Mouse (Mus musculus): ENCODE measurements around the gene Hdac4. TPM values are rescaled to one million over a fixed set of nuclear protein-coding genes. Genes with fewer than 3 reads are reported as not detected.

The Hdac4 gene
- polyA plus RNA-seq, 1 experiment from 2014 or later: 10.5 TPM

DNA sequence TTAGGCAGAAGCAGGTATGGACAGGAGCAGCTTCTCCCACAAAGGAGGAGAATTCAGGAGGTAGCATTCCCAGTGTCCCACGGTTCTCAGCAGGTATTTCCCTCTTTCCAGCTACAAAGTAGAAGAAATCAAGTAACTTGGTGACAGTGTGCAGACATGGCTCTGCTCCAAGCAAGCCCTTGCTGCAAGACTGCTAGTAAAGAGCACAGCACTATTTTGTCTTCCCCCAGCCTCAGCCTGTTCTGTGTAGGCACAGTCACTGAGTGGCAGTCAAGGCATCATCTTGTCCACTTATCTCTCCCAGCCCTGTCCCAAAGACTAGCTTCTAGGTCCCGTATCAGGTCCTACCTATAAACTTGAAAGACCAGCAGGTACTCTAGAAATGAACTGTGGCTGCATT, 86.9 kb downstream of the Hdac4 start:
- no peaks in the 10 kb centered on the region for H3K36me3 ChIP-seq
- no peak for ATAC-seq (replicated peaks; ENCODE audit: insufficient number of reproducible peaks, insufficient read depth, low FRiP score, low read depth)
- WGBS: 56% methylated on average over 2 of the region's 2 CpGs
- H3K9me3 ChIP-seq (replicated peaks): no peaks in the 10 kb centered on the region
- H3K4me3 ChIP-seq: no peak overlapping the region
- no peak overlapping the region for H3K27ac ChIP-seq
- H3K9ac ChIP-seq: no peak overlapping the region
- H3K27me3 ChIP-seq: no peaks in the 10 kb centered on the region
- no peak overlapping the region for H3K4me2 ChIP-seq
- peaks cover 24% of the 10 kb centered on the region for H3K4me1 ChIP-seq (replicated peaks)

DNA sequence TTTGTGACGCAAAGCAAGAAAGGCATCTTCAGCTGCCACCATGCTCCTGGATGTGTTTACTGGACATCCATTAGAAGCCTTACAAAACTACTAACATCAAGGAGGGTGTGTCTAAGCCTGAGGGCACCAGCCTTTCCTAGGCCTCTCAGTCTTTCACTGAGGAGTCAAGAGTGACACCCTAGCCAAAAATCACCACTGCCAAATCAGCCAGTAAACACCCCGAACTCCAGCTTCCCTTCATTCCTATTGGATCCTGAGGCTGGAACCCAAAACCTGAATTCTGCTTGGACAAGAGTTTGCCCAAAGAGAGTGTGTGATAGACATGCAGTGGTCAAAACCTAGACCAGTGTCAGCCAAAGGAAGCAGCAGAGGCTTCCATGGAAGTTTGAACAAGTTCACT, 87.5 kb downstream of the Hdac4 start:
- no peaks in the 10 kb centered on the region for H3K9me3 ChIP-seq (replicated peaks)
- H3K4me3 ChIP-seq: no peak overlapping the region
- no peaks in the 10 kb centered on the region for H3K27me3 ChIP-seq
- no peak overlapping the region for H3K27ac ChIP-seq
- no peak overlapping the region for H3K4me2 ChIP-seq
- 92% methylated on average over 2 of the region's 2 CpGs for WGBS
- H3K36me3 ChIP-seq: no peaks in the 10 kb centered on the region
- peaks cover 24% of the 10 kb centered on the region for H3K4me1 ChIP-seq (replicated peaks)
- ATAC-seq (replicated peaks; ENCODE audit: insufficient number of reproducible peaks, insufficient read depth, low FRiP score, low read depth): no peak
- H3K9ac ChIP-seq: no peak overlapping the region

DNA sequence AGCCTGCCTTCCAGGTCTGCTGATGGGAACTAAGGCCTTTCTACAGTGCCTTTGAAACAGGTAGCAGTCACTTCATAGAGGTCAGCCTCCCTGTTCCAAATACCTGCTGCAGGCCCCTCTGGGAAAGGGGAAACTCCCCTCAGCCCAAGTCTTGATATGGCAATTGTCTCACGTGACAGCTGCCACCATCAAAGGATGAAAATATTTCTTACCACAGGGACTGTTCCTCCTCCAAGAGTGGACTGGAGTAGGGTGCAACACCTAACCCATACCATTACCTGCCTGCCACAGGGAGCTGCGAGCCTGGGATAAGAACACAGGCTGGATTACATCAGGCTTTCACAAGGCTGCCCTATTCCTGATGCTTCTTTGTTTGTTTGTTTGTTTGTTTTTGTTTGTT, 88.0 kb downstream of the Hdac4 start:
- H3K36me3 ChIP-seq: no peaks in the 10 kb centered on the region
- no peaks in the 10 kb centered on the region for H3K27me3 ChIP-seq
- H3K9ac ChIP-seq: no peak overlapping the region
- no peak overlapping the region for H3K4me2 ChIP-seq
- H3K4me3 ChIP-seq: no peak overlapping the region
- no peaks in the 10 kb centered on the region for H3K9me3 ChIP-seq (replicated peaks)
- H3K27ac ChIP-seq: no peak overlapping the region
- 86% methylated on average over 2 of the region's 2 CpGs for WGBS
- peaks cover 20% of the 10 kb centered on the region for H3K4me1 ChIP-seq (replicated peaks)
- ATAC-seq (replicated peaks; ENCODE audit: insufficient number of reproducible peaks, insufficient read depth, low FRiP score, low read depth): no peak

DNA sequence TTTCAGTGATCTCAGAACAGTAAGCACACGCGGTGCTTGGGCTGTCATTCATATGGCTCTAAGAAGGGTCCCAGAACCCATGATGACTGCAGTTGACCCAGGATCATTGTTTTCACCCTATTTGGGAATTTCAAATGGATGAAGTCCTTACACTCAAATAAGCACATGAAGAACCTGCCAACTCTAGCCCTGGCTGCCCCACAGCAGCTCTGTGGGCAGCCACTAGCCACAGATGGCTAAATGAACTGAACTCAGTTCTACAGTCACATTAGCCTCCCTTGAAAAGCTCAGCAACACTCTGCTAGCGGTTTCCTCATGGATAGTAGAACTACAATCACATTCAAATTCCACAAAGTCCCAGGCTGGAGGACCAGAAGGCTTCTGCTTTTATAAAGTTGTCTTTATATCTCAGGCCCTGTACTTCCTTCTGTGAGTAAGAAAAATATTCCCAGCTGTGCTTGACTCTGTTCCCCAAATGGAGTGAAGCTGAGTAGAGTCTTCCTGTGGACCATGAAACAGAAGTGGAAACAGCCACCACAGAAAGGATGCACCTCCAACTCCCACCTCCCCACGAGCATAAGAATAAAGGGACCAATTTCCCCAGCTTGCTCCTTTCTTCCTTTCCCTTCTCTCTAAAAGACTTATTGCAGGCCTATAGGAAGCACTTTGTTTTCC, 88.9 kb downstream of the Hdac4 start:
- Histone ChIP-seq H3K4me3 (no peak overlapping the region), H3K27ac (no peak overlapping the region), H3K27me3 (no peaks in the 10 kb centered on the region), H3K36me3 (no peaks in the 10 kb centered on the region), H3K4me2 (no peak overlapping the region), H3K9me3 (replicated peaks) (no peaks in the 10 kb centered on the region), H3K4me1 (replicated peaks) (peaks cover 22% of the 10 kb centered on the region), H3K9ac (no peak overlapping the region)
- 85% methylated on average over 4 of the region's 4 CpGs for WGBS
- no peak for ATAC-seq (replicated peaks; ENCODE audit: insufficient number of reproducible peaks, insufficient read depth, low FRiP score, low read depth)

DNA sequence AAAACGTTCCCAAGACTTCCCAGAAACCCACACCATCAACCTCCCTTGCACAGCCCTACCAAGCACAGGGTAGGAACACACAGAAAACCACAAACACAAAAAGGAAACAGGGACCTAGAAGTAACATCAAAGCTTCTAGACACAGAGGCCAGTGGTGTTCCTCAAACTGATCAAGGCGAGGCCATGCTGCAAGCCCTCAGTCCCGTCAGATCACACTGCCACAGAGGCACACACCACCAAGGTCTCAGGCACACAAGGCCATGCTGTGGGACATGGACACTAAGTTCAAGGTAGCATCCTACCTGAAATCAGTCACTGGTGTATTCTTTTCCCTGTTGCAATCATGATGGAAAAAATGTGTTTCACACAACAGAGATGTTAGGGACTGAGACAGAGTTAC, 90.8 kb downstream of the Hdac4 start:
- H3K9ac ChIP-seq: no peak overlapping the region
- ATAC-seq (replicated peaks; ENCODE audit: insufficient number of reproducible peaks, insufficient read depth, low FRiP score, low read depth): no peak
- 75% methylated on average over 3 of the region's 3 CpGs for WGBS
- H3K4me1 ChIP-seq (replicated peaks): peaks cover 35% of the 10 kb centered on the region
- H3K4me2 ChIP-seq: no peak overlapping the region
- H3K27ac ChIP-seq: no peak overlapping the region
- H3K36me3 ChIP-seq: no peaks in the 10 kb centered on the region
- no peak overlapping the region for H3K4me3 ChIP-seq
- H3K27me3 ChIP-seq: no peaks in the 10 kb centered on the region
- no peaks in the 10 kb centered on the region for H3K9me3 ChIP-seq (replicated peaks)

DNA sequence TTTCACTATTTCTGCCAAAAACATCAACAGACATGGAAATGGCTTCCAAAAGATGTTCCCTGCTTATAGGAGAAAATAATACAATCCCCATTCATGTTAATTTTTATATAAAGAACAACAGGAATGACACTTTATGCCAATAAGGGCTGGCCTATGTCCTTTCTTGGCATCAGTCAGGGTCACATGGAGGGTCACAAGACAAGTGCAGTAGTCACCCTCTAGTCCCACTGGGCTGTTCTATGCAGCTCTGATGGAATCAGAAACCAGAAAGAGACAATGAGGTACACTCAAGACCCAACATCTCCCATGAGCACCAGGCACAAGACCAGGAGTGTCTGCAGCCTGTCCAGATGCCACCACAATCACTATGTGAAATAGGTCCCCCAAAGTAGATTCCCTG, 91.5 kb downstream of the Hdac4 start:
- H3K27me3 ChIP-seq: no peaks in the 10 kb centered on the region
- H3K36me3 ChIP-seq: no peaks in the 10 kb centered on the region
- no peak for ATAC-seq (replicated peaks; ENCODE audit: insufficient number of reproducible peaks, insufficient read depth, low FRiP score, low read depth)
- no peak overlapping the region for H3K4me3 ChIP-seq
- H3K9me3 ChIP-seq (replicated peaks): no peaks in the 10 kb centered on the region
- H3K9ac ChIP-seq: no peak overlapping the region
- no peak overlapping the region for H3K4me2 ChIP-seq
- H3K4me1 ChIP-seq (replicated peaks): peaks cover 41% of the 10 kb centered on the region
- H3K27ac ChIP-seq: no peak overlapping the region

DNA sequence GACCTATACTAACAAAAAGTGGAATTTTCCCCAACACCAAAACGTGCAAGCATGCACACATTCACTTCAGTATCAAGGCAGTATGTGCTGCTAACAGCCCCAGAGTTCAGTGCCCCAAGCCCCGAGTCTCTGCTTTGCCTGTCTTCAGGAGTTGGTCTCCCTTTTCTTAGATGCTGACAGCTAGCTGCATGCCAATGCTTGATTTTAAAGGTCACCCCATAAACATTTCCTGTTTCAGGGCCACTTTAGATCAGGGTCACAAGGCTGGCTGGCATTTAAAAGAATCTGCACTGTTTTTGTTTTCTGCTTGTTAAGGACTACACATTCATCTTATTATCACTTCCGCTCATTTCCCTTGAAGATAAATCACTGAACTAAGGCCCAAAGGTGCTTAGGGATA, 92.1 kb downstream of the Hdac4 start:
- peaks cover 35% of the 10 kb centered on the region for H3K4me1 ChIP-seq (replicated peaks)
- WGBS: 56% methylated on average over 3 of the region's 3 CpGs

DNA sequence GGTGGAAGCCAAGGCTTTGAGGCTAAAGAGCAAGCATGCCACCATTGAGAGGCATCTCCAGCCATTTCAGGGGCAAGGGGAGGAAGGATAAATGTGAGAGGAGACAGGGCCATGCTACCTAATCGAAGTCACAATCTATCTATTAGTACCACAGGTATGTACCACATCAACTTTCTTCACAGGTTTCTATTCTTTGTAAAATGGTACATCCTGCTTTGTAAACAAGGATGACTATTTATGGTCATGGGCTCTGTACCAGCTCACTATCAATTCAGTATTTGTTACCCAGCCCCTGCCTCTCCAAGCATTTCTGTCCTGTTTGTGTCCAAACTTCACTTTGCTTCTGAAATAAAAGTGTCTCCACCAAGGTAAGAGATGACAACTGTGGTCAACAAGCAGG, 92.7 kb downstream of the Hdac4 start:
- Histone ChIP-seq H3K9ac (no peak overlapping the region), H3K9me3 (replicated peaks) (no peaks in the 10 kb centered on the region), H3K4me1 (replicated peaks) (peaks cover 34% of the 10 kb centered on the region), H3K36me3 (no peaks in the 10 kb centered on the region), H3K27ac (no peak overlapping the region), H3K27me3 (no peaks in the 10 kb centered on the region), H3K4me2 (no peak overlapping the region), H3K4me3 (no peak overlapping the region)
- WGBS: 95% methylated on average over 1 of the region's 1 CpGs
- ATAC-seq (replicated peaks; ENCODE audit: insufficient number of reproducible peaks, insufficient read depth, low FRiP score, low read depth): no peak

More for the DNA sequence above, 92.1 kb downstream of the Hdac4 start:
- ATAC-seq (replicated peaks; ENCODE audit: insufficient number of reproducible peaks, insufficient read depth, low FRiP score, low read depth): no peak
- no peaks in the 10 kb centered on the region for H3K27me3 ChIP-seq
- H3K9ac ChIP-seq: no peak overlapping the region
- no peaks in the 10 kb centered on the region for H3K9me3 ChIP-seq (replicated peaks)
- no peak overlapping the region for H3K27ac ChIP-seq
- H3K4me3 ChIP-seq: no peak overlapping the region
- H3K4me2 ChIP-seq: no peak overlapping the region
- H3K36me3 ChIP-seq: no peaks in the 10 kb centered on the region

DNA sequence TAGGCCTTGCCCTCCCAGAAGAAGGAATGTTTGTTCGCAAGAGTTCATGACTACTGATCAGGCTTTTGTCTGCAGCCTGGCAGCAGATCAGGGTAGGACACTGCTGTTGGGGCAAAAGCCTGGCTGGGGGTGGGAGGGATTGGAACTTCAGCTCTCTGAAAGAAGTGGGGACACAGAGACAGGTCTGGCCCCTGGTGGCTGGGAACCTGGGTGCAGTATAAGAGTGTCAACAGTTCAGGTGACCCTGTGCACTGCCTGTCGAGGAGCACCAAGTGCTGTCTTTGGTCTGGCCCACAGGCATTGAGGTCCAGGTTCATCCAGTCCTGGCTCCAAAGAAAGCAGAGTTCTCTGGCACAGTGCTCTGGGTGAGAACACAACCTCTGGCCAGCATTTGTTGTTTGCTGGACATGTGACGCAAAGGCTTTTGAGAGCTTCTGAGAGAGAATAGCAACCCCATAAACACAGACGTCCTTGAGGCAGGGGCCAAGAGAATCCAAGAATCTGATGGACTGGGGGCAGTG, 95.1 kb downstream of the Hdac4 start:
- Histone ChIP-seq H3K4me1 (replicated peaks) (peaks cover 32% of the 10 kb centered on the region), H3K9me3 (replicated peaks) (no peaks in the 10 kb centered on the region), H3K36me3 (no peaks in the 10 kb centered on the region), H3K9ac (no peak overlapping the region), H3K4me2 (no peak overlapping the region), H3K27me3 (no peaks in the 10 kb centered on the region), H3K27ac (peak overlapping the region; percentile 11; the same call in 1 of the 2 replicates), H3K4me3 (no peak overlapping the region)
- no peak for ATAC-seq (replicated peaks; ENCODE audit: insufficient number of reproducible peaks, insufficient read depth, low FRiP score, low read depth)
- WGBS: 47% methylated on average over 4 of the region's 4 CpGs

DNA sequence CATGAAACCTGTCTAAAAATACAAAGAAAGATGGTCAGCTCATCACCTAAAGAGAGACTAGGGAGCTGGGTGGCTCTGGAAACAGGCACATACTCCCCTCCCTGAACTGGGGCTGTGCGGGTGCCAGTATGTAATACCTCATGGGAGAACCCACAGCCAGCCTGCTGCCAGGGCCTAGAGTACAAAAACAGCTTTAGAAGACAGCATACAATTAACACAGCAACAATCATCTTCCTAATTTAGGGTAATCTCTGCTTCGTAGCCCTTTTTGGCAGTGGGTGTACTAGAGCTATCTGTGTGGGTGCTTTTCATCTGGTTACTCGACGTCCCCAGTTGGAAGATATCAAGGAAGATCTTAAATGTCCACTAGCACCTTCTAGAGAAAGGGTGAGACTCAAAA, 95.5 kb downstream of the Hdac4 start:
- Histone ChIP-seq H3K4me1 (replicated peaks) (peaks cover 32% of the 10 kb centered on the region), H3K9ac (no peak overlapping the region), H3K4me2 (no peak overlapping the region), H3K27me3 (no peaks in the 10 kb centered on the region), H3K27ac (peak overlapping the region; percentile 11; the same call in 1 of the 2 replicates), H3K36me3 (no peaks in the 10 kb centered on the region), H3K9me3 (replicated peaks) (no peaks in the 10 kb centered on the region), H3K4me3 (no peak overlapping the region)
- no peak for ATAC-seq (replicated peaks; ENCODE audit: insufficient number of reproducible peaks, insufficient read depth, low FRiP score, low read depth)
- 55% methylated on average over 4 of the region's 4 CpGs for WGBS

DNA sequence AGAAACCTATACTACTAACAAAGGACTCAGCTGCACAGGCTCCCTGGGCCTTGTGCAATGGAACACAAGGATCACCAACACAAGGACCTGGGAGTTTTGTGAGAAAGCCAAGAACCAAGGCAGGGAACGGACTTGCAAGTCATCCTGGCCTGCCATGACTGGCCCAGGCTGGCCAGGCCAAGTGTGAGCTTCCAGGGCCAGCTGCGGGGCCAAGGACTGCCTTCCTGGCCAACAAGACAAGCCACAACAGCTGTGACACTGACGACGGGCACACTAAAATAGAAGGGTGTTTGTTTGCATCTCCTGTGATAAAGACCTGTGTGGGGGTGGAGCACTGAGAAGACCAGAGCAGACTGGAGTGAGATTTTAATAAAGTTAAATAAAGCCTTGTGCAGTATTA, 96.0 kb downstream of the Hdac4 start:
- no peak overlapping the region for H3K9ac ChIP-seq
- H3K9me3 ChIP-seq (replicated peaks): no peaks in the 10 kb centered on the region
- H3K27me3 ChIP-seq: no peaks in the 10 kb centered on the region
- no peak for ATAC-seq (replicated peaks; ENCODE audit: insufficient number of reproducible peaks, insufficient read depth, low FRiP score, low read depth)
- no peak overlapping the region for H3K27ac ChIP-seq
- H3K4me1 ChIP-seq (replicated peaks): peaks cover 32% of the 10 kb centered on the region
- no peak overlapping the region for H3K4me3 ChIP-seq
- 42% methylated on average over 4 of the region's 4 CpGs for WGBS
- H3K4me2 ChIP-seq: no peak overlapping the region
- H3K36me3 ChIP-seq: no peaks in the 10 kb centered on the region

DNA sequence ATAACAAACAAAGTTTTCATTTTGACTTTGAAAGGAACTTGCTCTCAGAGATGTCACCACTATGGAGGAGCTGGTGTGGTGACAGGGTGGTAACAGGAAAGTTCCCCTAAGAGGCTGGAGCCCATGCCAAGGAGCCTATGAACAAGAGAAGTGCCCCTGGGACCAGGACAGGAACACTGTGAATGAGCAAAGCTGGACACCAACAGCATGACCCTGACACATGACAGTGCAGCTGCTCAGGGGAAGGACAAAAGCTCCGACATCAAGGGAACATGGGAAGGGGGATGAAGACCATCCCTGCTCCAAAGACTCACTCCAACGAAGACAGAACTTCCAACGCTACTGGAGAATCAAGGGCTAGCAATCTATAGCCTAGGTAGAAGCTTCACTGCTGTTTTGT, 97.0 kb downstream of the Hdac4 start:
- H3K4me3 ChIP-seq: no peak overlapping the region

More for the DNA sequence above, 97.0 kb downstream of the Hdac4 start:
- H3K9ac ChIP-seq: no peak overlapping the region
- peaks cover 27% of the 10 kb centered on the region for H3K4me1 ChIP-seq (replicated peaks)
- no peaks in the 10 kb centered on the region for H3K36me3 ChIP-seq
- H3K4me2 ChIP-seq: no peak overlapping the region
- H3K27me3 ChIP-seq: no peaks in the 10 kb centered on the region
- no peak overlapping the region for H3K27ac ChIP-seq
- ATAC-seq (replicated peaks; ENCODE audit: insufficient number of reproducible peaks, insufficient read depth, low FRiP score, low read depth): no peak
- whole genome bisulfite sequencing: 77% methylated on average over 3 of the region's 3 CpGs
- H3K9me3 ChIP-seq (replicated peaks): no peaks in the 10 kb centered on the region

Measured in heart, embryonic 15.5 days (tissue).